9 mouse cellular contexts compared by ENCODE assay signal in genomic region chr16:30821191-30821910, GRCm38 (mm10).
A peak's percentile ranks its signal among the peaks of the same experiment; 100 is the strongest.
DNase-seq lines count a peak whose midpoint lies in the region; ATAC-seq lines count a peak whose summit lies in the region.
"Had no signal": no experiment of that assay in that cellular context is flagged by ENCODE, and none has a peak within 500 bp of the region (broad histone marks: within the 10 kb centered on the region; RNA-seq: fewer than 3 reads in every experiment).

No protein-coding gene starts in this region.

- WGBS in hindbrain, embryonic 12.5 days: 11% methylated on average over 17 of the region's 17 CpGs
- 13% methylated on average over 17 of the region's 17 CpGs for WGBS in limb, embryonic 12.5 days
- WGBS in midbrain, embryonic 14.5 days: 11% methylated on average over 17 of the region's 17 CpGs

- peak overlapping the region; percentile 6; the same call in 1 of the 2 replicates for H3K4me3 ChIP-seq in hindbrain, embryonic 12.5 days
- H3K4me3 ChIP-seq in limb, embryonic 12.5 days (replicated peaks): no peak overlapping the region
- H3K4me3 ChIP-seq in midbrain, embryonic 14.5 days (replicated peaks; ENCODE audit: low read depth, low read length): 0 out of 2 replicates have a peak overlapping the region, but pooled peaks have one; percentile 4

- H3K27ac ChIP-seq in hindbrain, embryonic 12.5 days: peak overlapping the region; percentile 13; the same call in 1 of the 2 replicates
- H3K27ac ChIP-seq in limb, embryonic 12.5 days: peak overlapping the region; percentile 78
- no peak overlapping the region for H3K27ac ChIP-seq in midbrain, embryonic 14.5 days (replicated peaks; ENCODE audit: low read depth, low read length)
- H3K27ac ChIP-seq: macrophage had no signal

- H3K4me1 ChIP-seq in hindbrain, embryonic 12.5 days: peaks cover 12% of the 10 kb centered on the region
- H3K4me1 ChIP-seq in limb, embryonic 12.5 days (replicated peaks): peaks cover 21% of the 10 kb centered on the region
- H3K4me1 ChIP-seq in midbrain, embryonic 14.5 days (ENCODE audit: control insufficient read depth, insufficient read depth, low read length): peaks cover 15% of the 10 kb centered on the region

- H3K9me3 ChIP-seq in hindbrain, embryonic 12.5 days (replicated peaks): no peaks in the 10 kb centered on the region
- H3K9me3 ChIP-seq in limb, embryonic 12.5 days: no peaks in the 10 kb centered on the region
- no peaks in the 10 kb centered on the region for H3K9me3 ChIP-seq in midbrain, embryonic 14.5 days (ENCODE audit: control insufficient read depth, low read length)

- H3K4me2 ChIP-seq in hindbrain, embryonic 12.5 days (replicated peaks): peak overlapping the region; percentile 45
- H3K4me2 ChIP-seq in limb, embryonic 12.5 days: peak overlapping the region; percentile 51
- peak overlapping the region; percentile 45 for H3K4me2 ChIP-seq in midbrain, embryonic 14.5 days (ENCODE audit: low read length)

- H3K27me3 ChIP-seq in hindbrain, embryonic 12.5 days: no peaks in the 10 kb centered on the region
- no peaks in the 10 kb centered on the region for H3K27me3 ChIP-seq in limb, embryonic 12.5 days
- no peaks in the 10 kb centered on the region for H3K27me3 ChIP-seq in midbrain, embryonic 14.5 days (ENCODE audit: control insufficient read depth, insufficient read depth, low read length)

- peak overlapping the region; percentile 42; the same call in 1 of the 2 replicates for H3K9ac ChIP-seq in hindbrain, embryonic 12.5 days
- H3K9ac ChIP-seq in limb, embryonic 12.5 days (replicated peaks): no peak overlapping the region
- H3K9ac ChIP-seq in midbrain, embryonic 14.5 days (replicated peaks; ENCODE audit: low read length): no peak overlapping the region; the same call in 1 of the 2 replicates

- H3K36me3 ChIP-seq in hindbrain, embryonic 12.5 days: no peaks in the 10 kb centered on the region
- H3K36me3 ChIP-seq in limb, embryonic 12.5 days: no peaks in the 10 kb centered on the region
- H3K36me3 ChIP-seq in midbrain, embryonic 14.5 days (ENCODE audit: control insufficient read depth, insufficient read depth, low read length): no peaks in the 10 kb centered on the region

- peak; percentile 60; the same call in 1 of the 2 replicates for ATAC-seq in hindbrain, embryonic 12.5 days (ENCODE audit: low FRiP score)
- 0 out of 2 replicates have a peak, but pooled peaks have one; percentile 52 for ATAC-seq in limb, embryonic 12.5 days (ENCODE audit: insufficient number of reproducible peaks, insufficient read depth, low FRiP score, low TSS enrichment, low read depth)
- no peak for ATAC-seq in midbrain, embryonic 14.5 days (ENCODE audit: low FRiP score, low TSS enrichment)

- DNase-seq in urinary bladder, adult 18-20 months (ENCODE audit: low spot score in 2 of 2): peak; percentile 30 to 31
- DNase-seq in urinary bladder, postnatal 10 days (ENCODE audit: low spot score): no peak
- DNase-seq in forelimb bud, embryonic 11.5 days (ENCODE audit: low read depth, low spot score): peak; percentile 74
- peak; percentile 75 for DNase-seq in midbrain, embryonic 14.5 days
- peak; percentile 60 for DNase-seq in urinary bladder, postnatal 14 days (ENCODE audit: low spot score)
- DNase-seq in cerebellum, adult 11-12 months: no peak

Comparison
In these comparisons a context has a peak if more than half of its experiments do, and no peak if none do; other contexts are left out.
1. DNase-seq: peak in urinary bladder, adult 18-20 months (2 of 2), forelimb bud, embryonic 11.5 days (single experiment), midbrain, embryonic 14.5 days (single experiment) and urinary bladder, postnatal 14 days (single experiment); none in urinary bladder, postnatal 10 days (single experiment) and cerebellum, adult 11-12 months (single experiment).
2. Peak in every context shown above with its lines, with median percentiles within 50 percentile points of each other: H3K4me2 ChIP-seq.